Mouse (Mus musculus) heart, adult 8-10 months (tissue): ENCODE results near the gene Ank3. TPM values are rescaled to one million over a fixed set of nuclear protein-coding genes. Genes with fewer than 3 reads are reported as not detected.

ENCODE experiments used
- DNase-seq: peaks from one replicate; pipeline ENCODE4 v3.0.0; 2022; ENCODE audit warnings: low spot score
- total RNA-seq, 4 experiments: library from RNA; stranded (reverse); gene quantifications; 2 replicates each; pipeline ENCODE4 v1.2.4; 2022

Gene Ank3
- total RNA-seq, 4 experiments from 2014 or later, result 72.9 to 84.4 (median 74.9) TPM

DNA sequence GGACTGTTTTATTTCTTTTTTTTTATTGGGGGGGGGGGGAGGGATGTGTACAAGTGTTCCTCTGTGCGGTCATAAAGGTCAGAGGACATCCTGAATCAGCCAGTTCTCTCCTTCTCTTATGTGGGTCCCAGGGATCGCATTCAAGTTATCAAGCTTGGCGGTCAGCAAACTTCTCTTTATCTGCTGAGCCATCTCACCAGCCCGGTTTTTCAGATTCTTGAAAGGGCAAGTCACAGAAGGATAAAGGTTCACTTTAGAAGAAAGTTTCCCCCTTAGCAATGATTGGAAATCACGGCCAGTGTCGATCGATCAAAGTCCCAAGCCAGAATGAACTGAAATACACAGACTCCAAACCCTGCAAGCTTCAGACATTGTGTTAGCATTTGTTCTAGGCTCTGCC is 651.2 kb downstream of the Ank3 start:
- no peak for DNase-seq

DNA sequence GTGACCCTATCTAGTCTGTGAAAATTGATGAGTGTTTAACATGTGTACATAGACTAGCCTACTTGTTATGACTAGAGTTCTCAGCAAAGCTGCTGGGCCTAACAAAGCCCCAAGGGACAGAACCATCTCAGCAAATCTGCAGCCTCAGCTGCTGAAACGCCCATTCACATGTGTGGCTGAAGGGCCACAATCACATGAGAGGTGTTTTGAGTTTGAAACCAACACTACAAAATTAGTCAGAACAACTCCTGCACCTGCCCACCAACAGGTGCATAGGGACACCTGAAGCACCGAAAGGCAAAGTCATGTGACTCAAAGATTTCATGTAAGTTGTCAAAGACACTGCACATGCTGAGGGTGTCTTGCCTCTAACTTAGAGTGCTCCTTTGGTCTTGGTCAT is 656.7 kb downstream of the Ank3 start:
- no peak for DNase-seq

DNA sequence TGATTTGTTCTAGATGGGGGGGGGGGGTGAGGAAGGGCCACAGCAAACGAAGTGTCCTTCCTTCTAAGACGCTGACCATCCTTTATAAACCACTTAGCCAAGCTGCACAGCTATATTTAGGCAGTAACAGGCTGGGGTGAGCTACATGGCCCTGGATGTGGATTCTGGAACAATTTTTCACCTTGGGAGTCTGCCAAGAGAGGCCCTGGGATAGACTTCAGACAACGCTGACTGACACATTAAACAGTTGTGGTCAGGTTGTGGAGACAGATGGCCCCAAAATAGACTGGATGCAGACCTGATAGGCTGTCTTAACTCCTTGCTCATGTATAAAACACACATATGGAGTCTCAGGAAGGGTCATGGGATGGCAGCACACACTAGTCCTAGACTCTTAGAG is 658.5 kb downstream of the Ank3 start:
- DNase-seq, result peak; percentile 55

DNA sequence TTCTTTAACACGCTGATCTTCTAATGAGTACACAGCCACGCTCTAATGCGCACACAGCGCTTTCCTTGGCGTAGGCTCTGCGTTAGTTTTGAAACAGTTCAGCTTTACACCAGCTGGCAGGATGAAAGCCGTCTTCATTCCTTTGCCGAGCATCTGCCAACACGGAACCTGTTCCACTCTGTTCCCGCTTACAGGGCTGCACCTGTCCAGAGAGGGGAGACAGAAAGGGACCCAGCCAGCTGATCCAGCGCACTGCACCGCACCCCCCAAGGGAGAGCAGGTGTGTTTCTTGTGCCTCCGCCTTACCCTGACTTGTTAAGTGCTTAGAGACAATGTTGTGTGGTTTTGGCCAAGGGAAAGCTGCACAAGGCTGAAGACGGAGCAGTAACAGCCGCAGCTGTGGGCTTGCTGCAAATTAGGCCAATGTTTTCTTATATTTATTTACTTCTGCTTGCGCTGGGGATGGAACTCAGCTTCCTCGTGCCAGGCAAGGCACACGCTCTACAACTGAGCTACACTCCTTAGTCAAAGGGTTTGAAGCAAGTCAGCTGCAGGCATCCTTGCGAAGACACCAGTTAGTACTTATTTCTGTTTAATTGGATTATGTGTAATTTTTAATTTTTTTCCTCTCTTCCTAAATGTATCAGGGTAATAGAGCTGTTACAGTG is 661.6 kb downstream of the Ank3 start:
- no peak for DNase-seq

DNA sequence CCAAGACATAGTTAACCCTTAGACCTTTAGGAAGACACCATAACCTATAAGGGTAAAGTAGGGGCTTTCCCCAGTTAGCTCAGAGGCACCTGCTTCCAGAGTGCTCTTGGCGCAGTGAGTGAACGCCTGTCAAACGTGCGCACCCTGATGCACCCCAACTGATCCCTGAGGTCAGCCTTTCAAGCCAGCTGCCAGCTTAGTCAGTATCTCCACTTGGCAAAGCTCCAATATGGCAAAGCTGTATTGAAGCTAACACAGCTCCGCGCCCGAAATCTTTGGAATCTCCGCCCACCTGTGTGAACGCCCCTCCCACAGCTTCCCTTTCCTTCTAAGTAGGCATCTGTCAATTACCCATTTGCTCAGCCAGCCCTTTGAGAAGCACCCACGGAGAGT is 662.1 kb downstream of the Ank3 start:
- no peak for DNase-seq

DNA sequence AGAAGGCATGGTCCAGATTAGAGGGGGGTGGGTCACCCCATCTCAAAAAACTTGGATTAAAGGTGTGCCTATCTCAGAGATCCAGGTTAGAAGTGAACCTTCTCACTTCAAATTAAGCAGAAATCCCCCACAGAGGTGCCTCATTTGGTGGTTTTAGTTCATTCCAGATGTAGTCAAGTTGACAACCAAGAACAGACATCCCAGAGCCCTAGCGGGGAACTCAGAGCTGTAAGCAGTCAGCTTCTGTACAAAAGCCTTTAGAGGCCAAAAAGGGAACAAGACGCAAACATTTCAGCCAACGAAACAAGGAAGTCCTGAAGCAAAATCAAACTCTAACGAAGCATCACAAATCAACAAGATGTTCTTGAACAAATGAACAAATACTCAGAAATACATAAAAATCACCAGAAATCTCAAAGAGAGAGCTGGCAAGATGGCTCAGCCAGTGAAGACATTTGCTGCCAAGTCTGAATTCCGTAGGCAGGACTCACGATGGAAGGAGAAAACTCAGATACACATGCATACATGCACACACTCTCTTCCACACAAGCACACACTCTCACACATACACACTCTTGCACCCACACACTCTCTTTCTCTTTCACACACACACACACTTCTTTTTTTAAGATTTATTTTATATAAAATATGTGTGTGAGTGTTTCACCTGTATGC is 665.4 kb downstream of the Ank3 start:
- DNase-seq, result no peak

DNA sequence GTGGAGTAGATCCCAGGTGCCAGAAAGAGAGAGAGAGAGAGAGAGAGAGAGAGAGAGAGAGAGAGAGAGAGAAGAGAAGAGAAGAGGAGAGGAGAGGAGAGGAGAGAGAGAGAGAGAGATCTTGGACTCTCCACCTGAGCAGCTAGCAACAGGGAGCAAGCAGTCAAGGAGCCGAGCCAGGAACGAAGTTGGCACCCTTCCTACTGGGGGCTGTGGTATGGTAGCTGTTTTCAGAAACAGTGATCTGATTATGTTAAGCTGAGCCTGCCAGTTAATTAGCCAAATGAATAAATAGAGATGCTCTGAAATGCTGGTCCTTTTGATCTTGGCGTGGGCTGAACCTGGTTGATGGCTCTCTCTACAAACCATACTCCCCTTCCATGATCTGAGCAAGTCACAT is 666.6 kb downstream of the Ank3 start:
- DNase-seq, result no peak

DNA sequence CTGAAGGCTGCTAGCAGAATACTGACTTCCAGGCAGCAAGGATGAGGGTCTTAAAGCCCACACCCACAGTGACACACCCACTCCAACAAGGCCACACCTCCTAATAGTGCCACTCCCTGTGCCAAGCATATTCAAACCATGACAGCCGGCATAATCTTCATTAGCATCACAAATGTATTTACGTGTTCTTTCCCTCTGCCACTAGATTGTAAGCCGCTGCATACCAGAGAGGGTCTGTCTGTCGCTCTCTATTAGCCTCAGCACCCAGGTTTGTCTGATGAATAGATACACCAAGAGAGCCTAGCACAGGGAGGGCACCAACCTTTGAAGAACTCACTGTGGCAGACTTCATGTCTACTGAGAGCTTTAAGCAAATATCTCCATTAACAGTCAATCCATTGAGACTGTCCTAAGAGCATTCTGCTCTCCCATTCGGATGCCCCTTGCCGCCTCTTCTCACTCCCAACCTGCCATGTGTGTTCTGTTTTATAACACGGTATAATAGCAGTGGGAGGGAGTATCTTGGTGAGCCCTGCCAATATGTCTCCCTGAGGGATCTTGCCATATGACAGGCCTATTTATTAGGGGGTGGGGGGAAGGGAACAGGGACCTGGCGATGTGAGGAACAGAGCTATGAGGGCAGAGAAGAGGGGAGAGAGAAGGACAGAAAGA is 668.1 kb downstream of the Ank3 start:
- DNase-seq, result no peak

DNA sequence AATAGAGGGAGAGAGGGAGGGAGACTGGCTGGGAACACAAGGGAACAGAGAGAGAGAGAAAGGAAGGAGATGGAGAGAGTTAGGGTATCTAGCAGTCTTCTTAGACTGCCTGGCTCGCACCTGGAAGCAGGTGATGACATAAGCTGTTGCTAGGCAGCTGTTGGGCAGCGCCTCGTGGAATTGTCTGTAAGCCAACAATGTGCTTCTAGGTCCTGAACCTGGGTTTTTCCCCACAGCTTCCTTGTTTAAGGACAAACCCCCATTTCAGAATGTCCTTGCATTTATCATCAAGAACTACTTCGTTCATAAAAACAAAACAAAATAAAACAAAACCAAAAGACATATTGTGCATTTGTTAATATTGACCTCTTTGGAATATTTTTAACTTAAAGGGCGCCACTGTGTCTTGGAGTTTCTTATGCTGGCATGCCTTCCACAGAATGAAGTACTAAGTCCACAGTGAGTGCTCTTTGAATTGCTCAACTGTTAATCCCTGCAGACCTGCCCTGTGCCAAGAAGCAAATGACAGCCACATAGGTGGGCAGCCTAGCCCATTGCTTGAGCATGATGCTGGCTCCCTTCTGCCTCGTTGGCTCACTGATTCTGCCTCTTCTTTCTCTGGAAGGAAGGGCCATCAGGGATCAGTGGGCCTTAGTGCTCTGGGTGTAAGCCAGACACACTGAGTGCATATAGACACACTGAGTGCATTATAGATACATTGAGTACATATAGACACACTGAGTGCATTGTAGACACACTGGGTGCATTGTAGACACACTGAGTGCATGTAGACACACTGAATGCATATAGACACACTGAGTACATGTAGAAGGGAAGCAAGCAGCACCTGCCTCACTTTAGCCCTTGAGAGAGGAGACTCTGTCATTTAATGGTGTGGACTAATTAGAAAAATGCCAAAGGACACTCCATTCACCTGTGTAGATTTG is 668.9 kb downstream of the Ank3 start:
- no peak for DNase-seq

DNA sequence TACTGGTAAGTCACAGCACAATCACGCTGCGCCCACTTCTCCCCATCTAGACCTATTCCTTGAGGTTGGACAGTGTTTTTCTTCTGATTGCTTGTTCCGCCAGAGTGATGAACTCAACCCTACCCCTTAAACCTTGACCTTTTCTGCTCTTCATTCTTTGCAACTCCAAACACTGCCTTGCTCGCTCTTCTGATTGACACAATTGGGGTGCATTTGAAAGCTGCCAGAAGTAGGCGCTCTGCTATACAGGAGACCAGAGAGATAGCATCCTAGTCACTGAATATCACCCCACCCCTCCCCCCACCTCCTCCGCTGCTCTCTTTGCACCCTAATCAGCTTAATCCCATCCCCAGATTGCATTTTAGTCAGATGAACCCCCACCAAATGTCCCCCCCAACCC is 670.7 kb downstream of the Ank3 start:
- no peak for DNase-seq

DNA sequence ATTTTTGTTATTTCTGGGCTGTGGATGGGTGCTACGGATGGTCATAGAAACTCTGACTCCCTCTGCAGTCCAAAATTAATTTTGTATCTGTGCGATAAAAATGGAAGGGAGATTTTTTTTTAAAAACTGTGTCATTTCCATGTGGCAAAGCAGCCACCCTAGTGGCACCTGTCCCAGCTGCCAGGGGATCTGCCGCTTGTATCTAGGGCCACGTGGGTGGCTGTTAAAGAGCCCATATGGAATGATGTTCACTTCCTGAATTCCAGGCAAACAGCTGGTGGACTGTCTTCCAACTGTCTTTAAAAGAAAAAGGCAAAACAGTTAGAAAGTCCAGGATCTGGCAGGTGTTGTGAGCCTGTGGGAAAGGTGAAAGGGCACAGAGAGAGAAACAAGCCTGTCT is 672.8 kb downstream of the Ank3 start:
- no peak for DNase-seq

Other genes with a start within 250 kb of the Ank3 start
- 100 to 1,000 TPM; 141 to 253 (median 172) TPM for gene Rhobtb1, start 247.3 kb upstream of the Ank3 start, total RNA-seq
- 1 to 10 TPM in 2 of 4 experiments, under 1 TPM in 2; 0.75 to 1.7 (median 1.1) TPM for gene A930033H14Rik, start 185.7 kb upstream of the Ank3 start, total RNA-seq
- gene Cdk1, start 45.8 kb upstream of the Ank3 start, total RNA-seq, result 1 to 10 TPM in 1 of 4 experiments, under 1 TPM in 3; 0.44 to 1.3 (median 0.47) TPM